Mouse (Mus musculus) kidney, adult 2 months (tissue): ENCODE measurements at regions not wholly inside any gene's neighbourhood (a gene's known extent, or its start where the extent isn't known, plus 50 kb on each side); places are given as distances from the start of the nearest gene placed in this dataset.

Source experiments
- DNase-seq: peaks from one replicate; pipeline ENCODE4 v3.0.0; 2021
- H3K27ac ChIP-seq: fragments of 200-500 bp; 2 replicates; pipeline ENCODE4 v1.5.1; 2012; ENCODE audit warnings: low read depth, low read length, control low read depth, inconsistent platforms; ENCODE audit not compliant: insufficient read depth
- H3K27me3 ChIP-seq: fragments of 200-500 bp; replicated peaks from 2 replicates; pipeline ENCODE4 v1.6.1; 2012; ENCODE audit warnings: mild to moderate bottlenecking, moderate library complexity, low read length, inconsistent platforms; ENCODE audit not compliant: control insufficient read depth, insufficient read depth
- H3K36me3 ChIP-seq: fragments of 200-500 bp; 2 replicates; pipeline ENCODE4 v1.6.1; 2012; ENCODE audit warnings: mild to moderate bottlenecking, moderate library complexity, low read length, inconsistent platforms; ENCODE audit not compliant: control insufficient read depth, insufficient read depth
- H3K4me1 ChIP-seq: fragments of 200-500 bp; 2 replicates; pipeline ENCODE4 v1.6.1; 2011; ENCODE audit warnings: low read length; ENCODE audit not compliant: control insufficient read depth, insufficient read depth
- H3K4me3 ChIP-seq: fragments of 200-500 bp; 2 replicates; pipeline ENCODE4 v1.5.1; 2011; ENCODE audit warnings: mild to moderate bottlenecking, low read depth, low read length, control low read depth; ENCODE audit not compliant: insufficient read depth
- CTCF ChIP-seq: fragments of 200-500 bp; conservative IDR thresholded peaks from 2 replicates; pipeline ENCODE4 v1.5.1; 2011; ENCODE audit warnings: low read depth, mild to moderate bottlenecking, control low read depth, low read length, moderate library complexity, mixed read lengths; ENCODE audit not compliant: insufficient read depth, insufficient read length
- POLR2A ChIP-seq: fragments of 200-500 bp; IDR thresholded peaks from one replicate; pipeline ENCODE4 v1.6.1; 2011; ENCODE audit warnings: low read depth, low read length, control low read depth
- WGBS: fragments of 180-500 bp; shearing (Covaris S2); methylation state at CpG from one replicate; pipeline ENCODE4 v1.1.7; 2018; 5-methylcytosine and 5-hydroxymethylcytosine counted together

DNA sequence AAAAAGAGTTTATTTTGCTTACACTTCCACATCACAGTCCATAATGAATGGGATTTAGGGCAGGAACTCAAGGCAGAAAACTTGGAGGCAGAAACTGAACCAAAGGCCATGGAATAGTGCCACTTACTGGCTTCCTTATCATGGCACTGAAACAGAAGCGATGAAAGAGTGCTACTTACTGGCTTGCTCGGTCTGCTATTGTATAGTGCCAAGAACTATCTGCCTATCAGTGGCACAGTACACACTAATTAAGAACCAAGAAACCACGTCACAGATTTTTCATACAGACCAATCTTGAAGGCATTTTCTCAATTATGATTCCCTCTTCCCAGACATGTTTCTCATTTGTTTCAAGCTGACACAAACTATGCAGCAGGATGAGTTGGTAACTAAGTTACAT lies 634.4 kb upstream of the B3galt2 start:
- no peak for DNase-seq
- H3K27me3 ChIP-seq, result no peaks in the 10 kb centered on the region
- WGBS, result 84% methylated on average over 3 of the region's 3 CpGs
- H3K4me1 ChIP-seq, result no peaks in the 10 kb centered on the region
- no peak overlapping the region for H3K27ac ChIP-seq
- no peak overlapping the region for H3K4me3 ChIP-seq
- no peak for TF ChIP-seq POLR2A
- TF ChIP-seq CTCF, result no peak
- no peaks in the 10 kb centered on the region for H3K36me3 ChIP-seq

DNA sequence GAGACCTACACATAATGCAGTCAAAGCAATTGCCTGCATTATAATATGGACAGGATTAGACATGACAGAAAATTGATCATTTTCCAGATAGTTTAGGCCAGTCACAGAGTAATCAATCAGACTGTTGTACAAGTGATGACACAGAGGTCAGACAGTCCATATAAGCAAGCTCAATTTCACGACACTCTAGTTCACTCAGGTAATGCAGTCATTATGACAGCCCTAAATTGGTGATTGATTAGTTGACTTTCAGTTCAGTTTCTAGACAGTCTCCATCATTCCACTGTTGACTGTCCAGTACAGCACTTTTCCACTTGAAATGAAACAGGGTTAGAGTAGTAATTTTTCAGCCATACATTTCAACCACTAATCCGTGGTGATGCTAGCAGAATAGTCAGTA lies 620.5 kb upstream of the B3galt2 start:
- H3K27me3 ChIP-seq, result no peaks in the 10 kb centered on the region
- DNase-seq, result no peak
- no peak overlapping the region for H3K4me3 ChIP-seq
- no peak for TF ChIP-seq POLR2A
- TF ChIP-seq CTCF, result no peak
- 69% methylated on average over 2 of the region's 2 CpGs for WGBS
- H3K27ac ChIP-seq, result no peak overlapping the region
- no peaks in the 10 kb centered on the region for H3K36me3 ChIP-seq
- no peaks in the 10 kb centered on the region for H3K4me1 ChIP-seq

DNA sequence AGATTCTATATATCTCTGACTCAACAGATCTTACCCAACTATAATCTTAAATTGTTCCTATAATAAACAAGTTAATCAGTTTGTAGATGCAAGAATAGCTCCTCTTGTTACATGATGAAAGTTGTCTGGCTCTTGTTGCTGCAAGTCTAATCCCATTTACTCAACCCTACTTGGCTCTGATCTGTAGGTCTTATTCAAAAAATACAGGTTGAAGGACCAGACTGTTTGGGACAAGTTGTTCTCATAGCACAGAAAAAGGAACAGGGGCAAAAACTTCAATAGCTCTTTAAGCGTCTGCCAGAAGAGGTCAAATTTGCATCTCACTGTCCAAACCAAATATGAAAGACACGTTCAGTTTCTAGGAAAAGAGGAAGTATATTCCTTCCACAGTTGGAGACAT lies 587.3 kb upstream of the B3galt2 start:
- no peak for DNase-seq
- TF ChIP-seq CTCF, result no peak
- no peak for TF ChIP-seq POLR2A
- Histone ChIP-seq H3K36me3 (no peaks in the 10 kb centered on the region), H3K27me3 (no peaks in the 10 kb centered on the region), H3K4me1 (no peaks in the 10 kb centered on the region), H3K27ac (no peak overlapping the region), H3K4me3 (no peak overlapping the region)
- WGBS, result 69% methylated on average over 2 of the region's 2 CpGs

DNA sequence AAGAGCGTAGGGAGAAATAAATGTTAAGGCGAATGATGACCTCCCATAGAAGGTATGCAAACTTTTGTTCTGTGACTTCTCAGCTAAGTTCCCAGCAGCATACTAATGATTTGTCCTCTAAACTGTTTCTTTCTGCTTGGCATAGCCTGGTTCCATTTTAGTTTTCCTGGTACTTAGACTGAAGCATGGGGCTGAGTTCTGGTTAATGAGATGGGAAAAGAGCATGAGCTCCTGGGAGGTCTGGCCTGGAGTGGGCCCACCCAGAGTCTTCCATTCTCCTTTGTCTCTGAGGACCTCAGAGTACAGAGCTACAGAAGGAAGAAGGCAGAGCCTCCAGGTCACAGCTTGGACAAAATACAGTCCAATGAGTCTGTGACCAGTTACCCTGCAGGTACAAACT lies 586.9 kb upstream of the B3galt2 start:
- H3K4me1 ChIP-seq, result no peaks in the 10 kb centered on the region
- 95% methylated on average over 2 of the region's 2 CpGs for WGBS
- no peak overlapping the region for H3K4me3 ChIP-seq
- no peaks in the 10 kb centered on the region for H3K36me3 ChIP-seq
- no peak for DNase-seq
- H3K27ac ChIP-seq, result no peak overlapping the region
- no peak for TF ChIP-seq POLR2A
- TF ChIP-seq CTCF, result no peak
- H3K27me3 ChIP-seq, result no peaks in the 10 kb centered on the region

- WGBS, result 71% methylated on average over 3 of the region's 3 CpGs
- no peak for DNase-seq
- Histone ChIP-seq H3K4me3 (no peak overlapping the region), H3K4me1 (no peaks in the 10 kb centered on the region), H3K27me3 (no peaks in the 10 kb centered on the region), H3K36me3 (no peaks in the 10 kb centered on the region), H3K27ac (no peak overlapping the region)
- TF ChIP-seq POLR2A (no peak), CTCF (no peak)
These were observed 585.9 kb upstream of the B3galt2 start for GRCm38 (mm10) chr1:143054451-143055024.

DNA sequence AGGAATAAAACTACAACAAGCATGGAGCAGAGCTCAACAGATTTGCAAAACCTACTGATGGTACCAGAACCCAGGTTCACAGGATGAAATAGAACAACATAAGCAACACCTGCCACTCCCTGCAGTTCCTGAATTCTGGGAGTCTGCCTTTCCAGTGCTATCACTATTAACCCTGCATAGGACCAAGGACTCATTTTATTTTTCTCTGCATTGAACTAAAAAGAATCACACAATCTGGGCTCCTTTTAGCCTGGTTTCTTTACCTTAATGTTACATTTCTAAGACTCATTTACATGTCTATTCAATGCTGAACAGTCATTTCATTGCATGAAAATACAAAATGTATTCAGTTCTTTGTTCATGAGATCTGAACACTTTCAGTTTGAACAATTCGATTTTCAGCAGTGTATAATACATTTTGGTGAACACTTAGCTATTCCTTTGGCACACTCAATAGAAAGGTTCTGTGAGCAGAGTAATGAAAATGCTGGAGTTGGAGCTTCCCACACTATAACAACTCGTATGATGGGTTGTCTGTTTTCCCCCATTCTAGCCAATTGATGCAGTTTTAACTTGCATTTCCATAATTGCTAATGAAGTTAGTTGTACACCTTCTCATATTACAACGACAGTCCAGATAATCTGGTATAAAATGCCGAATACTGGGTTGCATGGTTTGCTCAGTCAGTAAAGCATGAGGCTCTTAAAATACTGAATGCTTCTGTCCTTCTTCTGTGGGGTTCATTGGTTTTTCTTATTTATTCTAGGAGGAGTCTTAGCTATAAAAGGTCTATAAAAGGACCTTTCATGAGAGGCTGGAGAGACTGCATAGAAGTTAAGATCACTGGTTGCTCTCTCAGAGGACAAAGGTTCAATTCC lies 579.5 kb upstream of the B3galt2 start:
- no peaks in the 10 kb centered on the region for H3K4me1 ChIP-seq
- no peak for DNase-seq
- 64% methylated on average over 4 of the region's 4 CpGs for WGBS

DNA sequence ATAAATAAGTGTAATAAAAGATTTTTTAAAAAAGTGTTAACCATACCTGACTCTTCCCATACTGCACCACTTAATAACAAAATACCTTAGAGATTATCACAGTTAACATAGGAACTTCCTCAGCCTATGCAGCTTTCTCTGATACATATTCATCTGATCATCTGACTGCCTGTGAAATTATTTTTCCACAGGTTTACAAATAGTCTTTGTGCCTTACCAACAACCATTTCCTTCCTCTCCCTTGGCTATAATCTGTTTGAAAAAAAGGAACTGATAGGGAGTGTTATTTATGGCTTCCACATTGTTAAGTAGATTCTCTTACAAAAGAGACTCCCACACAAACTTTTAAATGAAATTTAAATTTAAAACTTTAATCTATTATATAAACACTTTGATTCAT lies 575.0 kb upstream of the B3galt2 start:
- H3K36me3 ChIP-seq, result no peaks in the 10 kb centered on the region
- DNase-seq, result no peak
- no peak overlapping the region for H3K27ac ChIP-seq
- no peaks in the 10 kb centered on the region for H3K27me3 ChIP-seq
- H3K4me1 ChIP-seq, result no peaks in the 10 kb centered on the region
- H3K4me3 ChIP-seq, result no peak overlapping the region
- TF ChIP-seq POLR2A, result no peak
- TF ChIP-seq CTCF, result no peak

More for the DNA sequence above, 579.5 kb upstream of the B3galt2 start:
- Histone ChIP-seq H3K27me3 (no peaks in the 10 kb centered on the region), H3K4me3 (no peak overlapping the region), H3K36me3 (no peaks in the 10 kb centered on the region), H3K27ac (no peak overlapping the region)
- TF ChIP-seq POLR2A (no peak), CTCF (no peak)
